In genomic region chr19:43697666-43698370, GRCm38 (mm10) we compare ENCODE assay signal across 20 mouse cellular contexts. TPM values are rescaled to one million over a fixed set of nuclear protein-coding genes. Genes with fewer than 3 reads are reported as not detected.
DNase-seq lines count a peak whose midpoint lies in the region; ATAC-seq and TF ChIP-seq lines count a peak whose summit lies in the region.
"Had no signal": no experiment of that assay in that cellular context is flagged by ENCODE, and none has a peak within 500 bp of the region (broad histone marks: within the 10 kb centered on the region; RNA-seq: fewer than 3 reads in every experiment).

No protein-coding gene starts in this region.

- no peaks in the 10 kb centered on the region for H3K9me3 ChIP-seq in hindbrain, embryonic 14.5 days (ENCODE audit: control insufficient read depth, low read length)
- H3K9me3 ChIP-seq in hindbrain, embryonic 12.5 days (replicated peaks) = no peaks in the 10 kb centered on the region
- H3K9me3 ChIP-seq in liver, postnatal 0 days (ENCODE audit: low read length) = no peaks in the 10 kb centered on the region
- H3K9me3 ChIP-seq in intestine, embryonic 16.5 days (ENCODE audit: control insufficient read depth, low read length) = no peaks in the 10 kb centered on the region
- H3K9me3 ChIP-seq in stomach, postnatal 0 days (ENCODE audit: control insufficient read depth, low read length) = no peaks in the 10 kb centered on the region
- H3K9me3 ChIP-seq: forebrain, embryonic 13.5 days; G1E had no signal

- peaks cover 22% of the 10 kb centered on the region; the same call in 1 of the 2 replicates for H3K36me3 ChIP-seq in hindbrain, embryonic 14.5 days (replicated peaks; ENCODE audit: control insufficient read depth, insufficient read depth)
- peaks cover 26% of the 10 kb centered on the region for H3K36me3 ChIP-seq in hindbrain, embryonic 12.5 days
- H3K36me3 ChIP-seq in liver, adult 2 months (ENCODE audit: control insufficient read depth, insufficient read depth, low read length) = no peaks in the 10 kb centered on the region
- peaks cover 10% of the 10 kb centered on the region; the same call in 1 of the 2 replicates for H3K36me3 ChIP-seq in liver, postnatal 0 days (replicated peaks; ENCODE audit: insufficient read depth, low read length)
- H3K36me3 ChIP-seq in intestine, embryonic 16.5 days (ENCODE audit: control insufficient read depth, insufficient read depth, low read length) = 0 out of 2 replicates have a peak, but pooled peaks cover 6% of the 10 kb centered on the region
- 0 out of 2 replicates have a peak, but pooled peaks cover 4% of the 10 kb centered on the region for H3K36me3 ChIP-seq in stomach, postnatal 0 days (ENCODE audit: control insufficient read depth, insufficient read depth, low read length)

- 93% methylated on average over 5 of the region's 5 CpGs for WGBS in hindbrain, embryonic 14.5 days
- 93% methylated on average over 5 of the region's 5 CpGs for WGBS in hindbrain, embryonic 12.5 days
- WGBS in liver, adult 2 months = 72% methylated on average over 5 of the region's 5 CpGs
- WGBS in liver, postnatal 0 days (ENCODE audit: insufficient replicate concordance) = 93% methylated on average over 5 of the region's 5 CpGs
- 89% methylated on average over 5 of the region's 5 CpGs for WGBS in intestine, embryonic 16.5 days
- WGBS in stomach, postnatal 0 days = 85% methylated on average over 5 of the region's 5 CpGs

- ATAC-seq in cerebellum, adult (ENCODE audit: insufficient number of reproducible peaks, low FRiP score, low TSS enrichment) = peak; percentile 72; the same call in 1 of the 2 replicates
- ATAC-seq in hindbrain, embryonic 14.5 days (ENCODE audit: low FRiP score) = no peak
- ATAC-seq in hindbrain, embryonic 12.5 days (ENCODE audit: low FRiP score) = no peak
- no peak for ATAC-seq in liver, postnatal 0 days
- ATAC-seq in intestine, embryonic 16.5 days = no peak
- ATAC-seq in stomach, postnatal 0 days (ENCODE audit: low FRiP score, low TSS enrichment) = no peak
- ATAC-seq: CD4-positive, CD25-positive, alpha-beta regulatory T cell, adult 4 months; forebrain, embryonic 13.5 days had no signal

- 0 out of 2 replicates have a peak, but pooled peaks cover 3% of the 10 kb centered on the region for H3K79me2 ChIP-seq in liver, adult 2 months (ENCODE audit: control insufficient read depth, insufficient read depth, low read length)

- TF ChIP-seq POLR2A in liver, adult 2 months (IDR thresholded peaks at IDR 0.05; ENCODE audit: extremely low read depth, insufficient read depth, low read length) = no peak

- no peak for DNase-seq in cerebellum, adult 11-12 months
- no peak for DNase-seq in hindbrain, embryonic 14.5 days (ENCODE audit: low spot score)
- peak; percentile 44 for DNase-seq in liver, adult 2 months (ENCODE audit: extremely low read depth, low read depth, low spot score)
- DNase-seq in liver, postnatal 0 days = no peak
- DNase-seq in stomach, postnatal 0 days (ENCODE audit: low spot score) = no peak
- DNase-seq: heart, adult 11 months; heart, postnatal 36 days; liver; lung, adult 2 months; lung, postnatal 36 days; right cerebral cortex, postnatal 14 days; thymus, postnatal 25 days had no signal

- H3K27me3 ChIP-seq in hindbrain, embryonic 14.5 days (ENCODE audit: control insufficient read depth, insufficient read depth, low read length) = no peaks in the 10 kb centered on the region
- no peaks in the 10 kb centered on the region for H3K27me3 ChIP-seq in hindbrain, embryonic 12.5 days
- no peaks in the 10 kb centered on the region for H3K27me3 ChIP-seq in liver, adult 2 months (ENCODE audit: control insufficient read depth, insufficient read depth, low read length)
- no peaks in the 10 kb centered on the region for H3K27me3 ChIP-seq in liver, postnatal 0 days (ENCODE audit: insufficient read depth, low read length)
- no peaks in the 10 kb centered on the region for H3K27me3 ChIP-seq in intestine, embryonic 16.5 days (replicated peaks; ENCODE audit: control insufficient read depth, insufficient read depth, low read length)
- H3K27me3 ChIP-seq in stomach, postnatal 0 days (ENCODE audit: control insufficient read depth, insufficient read depth, low read length) = no peaks in the 10 kb centered on the region
- H3K27me3 ChIP-seq: forebrain, embryonic 13.5 days; heart, embryonic 13.5 days had no signal

- 0 out of 2 replicates have a peak overlapping the region, but pooled peaks have one; percentile 0 for H3K4me2 ChIP-seq in hindbrain, embryonic 14.5 days (replicated peaks)
- H3K4me2 ChIP-seq in hindbrain, embryonic 12.5 days (replicated peaks) = no peak overlapping the region
- no peak overlapping the region for H3K4me2 ChIP-seq in liver, postnatal 0 days (ENCODE audit: low read depth, low read length)
- H3K4me2 ChIP-seq in intestine, embryonic 16.5 days (ENCODE audit: low read depth, low read length) = no peak overlapping the region
- H3K4me2 ChIP-seq in stomach, postnatal 0 days (replicated peaks; ENCODE audit: low read depth) = no peak overlapping the region
- H3K4me2 ChIP-seq: forebrain, embryonic 13.5 days; heart, embryonic 13.5 days had no signal

- no peak for TF ChIP-seq EP300 in liver, postnatal 0 days (IDR thresholded peaks at IDR 0.05; ENCODE audit: low read depth)
- TF ChIP-seq EP300 in stomach, postnatal 0 days (optimal IDR thresholded peaks at IDR 0.05) = no peak

- no peak overlapping the region for H3K4me3 ChIP-seq in hindbrain, embryonic 14.5 days (replicated peaks; ENCODE audit: low read length)
- H3K4me3 ChIP-seq in hindbrain, embryonic 12.5 days = no peak overlapping the region
- no peak overlapping the region for H3K4me3 ChIP-seq in liver, adult 2 months (ENCODE audit: insufficient read depth, low read depth, low read length)
- no peak overlapping the region for H3K4me3 ChIP-seq in liver, postnatal 0 days (ENCODE audit: low read depth, low read length)
- H3K4me3 ChIP-seq in intestine, embryonic 16.5 days (ENCODE audit: low read length) = no peak overlapping the region
- no peak overlapping the region for H3K4me3 ChIP-seq in stomach, postnatal 0 days (ENCODE audit: low read depth, low read length)
- H3K4me3 ChIP-seq: embryonic facial prominence, embryonic 10.5 days; forebrain, embryonic 13.5 days; heart, embryonic 13.5 days had no signal

- H3K27ac ChIP-seq in hindbrain, embryonic 14.5 days = no peak overlapping the region
- no peak overlapping the region for H3K27ac ChIP-seq in hindbrain, embryonic 12.5 days
- H3K27ac ChIP-seq in liver, adult 2 months (replicated peaks; ENCODE audit: insufficient read depth, low read depth, low read length) = no peak overlapping the region
- H3K27ac ChIP-seq in liver, postnatal 0 days (ENCODE audit: low read depth) = no peak overlapping the region
- peak overlapping the region; percentile 79 for H3K27ac ChIP-seq in intestine, embryonic 16.5 days (ENCODE audit: low read length)
- no peak overlapping the region for H3K27ac ChIP-seq in stomach, postnatal 0 days (replicated peaks)
- H3K27ac ChIP-seq: embryonic facial prominence, embryonic 10.5 days; forebrain, embryonic 13.5 days; heart, embryonic 13.5 days had no signal

- no peaks in the 10 kb centered on the region for H3K4me1 ChIP-seq in hindbrain, embryonic 14.5 days (replicated peaks; ENCODE audit: control insufficient read depth, insufficient read depth, low read length)
- peaks cover 4% of the 10 kb centered on the region; the same call in 1 of the 2 replicates for H3K4me1 ChIP-seq in hindbrain, embryonic 12.5 days
- peaks cover 2% of the 10 kb centered on the region; the same call in 1 of the 2 replicates for H3K4me1 ChIP-seq in liver, adult 2 months (ENCODE audit: control insufficient read depth, insufficient read depth, low read length)
- H3K4me1 ChIP-seq in liver, postnatal 0 days (ENCODE audit: insufficient read depth) = no peaks in the 10 kb centered on the region
- H3K4me1 ChIP-seq in intestine, embryonic 16.5 days (ENCODE audit: control insufficient read depth, insufficient read depth, low read length) = peaks cover 18% of the 10 kb centered on the region
- no peaks in the 10 kb centered on the region for H3K4me1 ChIP-seq in stomach, postnatal 0 days (replicated peaks; ENCODE audit: control insufficient read depth, insufficient read depth)
- H3K4me1 ChIP-seq: forebrain, embryonic 13.5 days had no signal

- no peak for TF ChIP-seq CTCF in liver, adult 2 months (IDR thresholded peaks at IDR 0.05; ENCODE audit: low read depth, low read length)
- TF ChIP-seq CTCF in liver, postnatal 0 days (IDR thresholded peaks at IDR 0.05; ENCODE audit: low read depth) = no peak
- TF ChIP-seq CTCF in stomach, postnatal 0 days (IDR thresholded peaks at IDR 0.05; ENCODE audit: low read depth) = no peak

- no peak overlapping the region for H3K9ac ChIP-seq in hindbrain, embryonic 14.5 days
- no peak overlapping the region for H3K9ac ChIP-seq in hindbrain, embryonic 12.5 days
- H3K9ac ChIP-seq in liver, adult 2 months (ENCODE audit: low read depth, low read length) = no peak overlapping the region
- no peak overlapping the region for H3K9ac ChIP-seq in liver, postnatal 0 days (replicated peaks)
- H3K9ac ChIP-seq in intestine, embryonic 16.5 days (ENCODE audit: low read depth, low read length) = 0 out of 2 replicates have a peak overlapping the region, but pooled peaks have one; percentile 14
- no peak overlapping the region for H3K9ac ChIP-seq in stomach, postnatal 0 days (ENCODE audit: low read length)
- H3K9ac ChIP-seq: forebrain, embryonic 13.5 days; heart, embryonic 13.5 days had no signal

RNA-seq across cellular contexts. Expression of gene Entpd7, which starts 8.3 kb away (rescaled TPM):
- polyA plus RNA-seq in hindbrain, embryonic 14.5 days (2014; fragmentation: Nextera tagmentation; extraction: Ambion mirVana) = 11.9 and 13.0 TPM in 2 replicates
- 10.5 and 12.5 TPM in 2 replicates for polyA plus RNA-seq in hindbrain, embryonic 12.5 days (2016; fragmentation: Nextera tagmentation; extraction: Ambion mirVana)
- total RNA-seq in liver, adult 2 months (2014; rRNA removed) = 1.5 TPM in 2 replicates
- 2.0 TPM in 2 replicates for polyA plus RNA-seq in liver, adult 2 months (2012; rRNA removed)
- polyA plus RNA-seq in liver, postnatal 0 days (2015; fragmentation: Nextera tagmentation; extraction: Ambion mirVana) = 1.9 TPM in 2 replicates
- polyA plus RNA-seq in intestine, embryonic 16.5 days (2015; fragmentation: Nextera tagmentation; extraction: Ambion mirVana) = 27.6 and 36.9 TPM in 2 replicates
- polyA plus RNA-seq in stomach, postnatal 0 days (2015; fragmentation: Nextera tagmentation; extraction: Ambion mirVana) = 7.4 and 8.1 TPM in 2 replicates

RNA-seq across cellular contexts. Expression of gene Slc25a28, which starts 23.1 kb away (rescaled TPM):
- polyA plus RNA-seq in hindbrain, embryonic 14.5 days (2014; fragmentation: Nextera tagmentation; extraction: Ambion mirVana) = 14.2 and 14.9 TPM in 2 replicates
- polyA plus RNA-seq in hindbrain, embryonic 12.5 days (2016; fragmentation: Nextera tagmentation; extraction: Ambion mirVana) = 17.0 and 17.4 TPM in 2 replicates
- total RNA-seq in liver, adult 2 months (2014; rRNA removed) = 18.2 and 20.5 TPM in 2 replicates
- 33.9 and 43.0 TPM in 2 replicates for polyA plus RNA-seq in liver, adult 2 months (2012; rRNA removed)
- polyA plus RNA-seq in liver, postnatal 0 days (2015; fragmentation: Nextera tagmentation; extraction: Ambion mirVana) = 4.8 and 6.3 TPM in 2 replicates
- 19.5 and 20.0 TPM in 2 replicates for polyA plus RNA-seq in intestine, embryonic 16.5 days (2015; fragmentation: Nextera tagmentation; extraction: Ambion mirVana)
- 9.6 and 11.4 TPM in 2 replicates for polyA plus RNA-seq in stomach, postnatal 0 days (2015; fragmentation: Nextera tagmentation; extraction: Ambion mirVana)

RNA-seq across cellular contexts. Expression of gene Cutc, which starts 55.0 kb away (rescaled TPM):
- polyA plus RNA-seq in hindbrain, embryonic 14.5 days (2014; fragmentation: Nextera tagmentation; extraction: Ambion mirVana) = 7.0 and 7.7 TPM in 2 replicates
- 10.1 and 11.1 TPM in 2 replicates for polyA plus RNA-seq in hindbrain, embryonic 12.5 days (2016; fragmentation: Nextera tagmentation; extraction: Ambion mirVana)
- 17.0 and 17.8 TPM in 2 replicates for total RNA-seq in liver, adult 2 months (2014; rRNA removed)
- 7.5 and 7.9 TPM in 2 replicates for polyA plus RNA-seq in liver, adult 2 months (2012; rRNA removed)
- polyA plus RNA-seq in liver, postnatal 0 days (2015; fragmentation: Nextera tagmentation; extraction: Ambion mirVana) = 17.1 and 17.6 TPM in 2 replicates
- 23.5 and 25.6 TPM in 2 replicates for polyA plus RNA-seq in intestine, embryonic 16.5 days (2015; fragmentation: Nextera tagmentation; extraction: Ambion mirVana)
- 19.4 and 22.5 TPM in 2 replicates for polyA plus RNA-seq in stomach, postnatal 0 days (2015; fragmentation: Nextera tagmentation; extraction: Ambion mirVana)

RNA-seq across cellular contexts. Expression of gene Cox15, which starts 55.0 kb away (rescaled TPM):
- polyA plus RNA-seq in hindbrain, embryonic 14.5 days (2014; fragmentation: Nextera tagmentation; extraction: Ambion mirVana) = 8.5 and 11.1 TPM in 2 replicates
- polyA plus RNA-seq in hindbrain, embryonic 12.5 days (2016; fragmentation: Nextera tagmentation; extraction: Ambion mirVana) = 12.0 and 13.7 TPM in 2 replicates
- 9.2 and 10.2 TPM in 2 replicates for total RNA-seq in liver, adult 2 months (2014; rRNA removed)
- polyA plus RNA-seq in liver, adult 2 months (2012; rRNA removed) = 10.6 and 10.9 TPM in 2 replicates
- polyA plus RNA-seq in liver, postnatal 0 days (2015; fragmentation: Nextera tagmentation; extraction: Ambion mirVana) = 3.4 and 3.5 TPM in 2 replicates
- 18.6 and 21.7 TPM in 2 replicates for polyA plus RNA-seq in intestine, embryonic 16.5 days (2015; fragmentation: Nextera tagmentation; extraction: Ambion mirVana)
- 5.3 and 5.6 TPM in 2 replicates for polyA plus RNA-seq in stomach, postnatal 0 days (2015; fragmentation: Nextera tagmentation; extraction: Ambion mirVana)
